Mouse (Mus musculus) lung, postnatal 0 days (tissue): Measurements from ENCODE around the gene Itga3.

Source experiments
- CTCF ChIP-seq: IDR thresholded peaks from 2 replicates; pipeline ENCODE4 v1.5.1; 2016; ENCODE audit warnings: antibody characterized with exemption, mild to moderate bottlenecking
- EP300 ChIP-seq: IDR thresholded peaks from 2 replicates; pipeline ENCODE4 v1.6.1; 2016; ENCODE audit warnings: antibody characterized with exemption, mild to moderate bottlenecking, control low read depth

- TF ChIP-seq CTCF (peak; percentile 96), EP300 (no peak)
Observed at GRCm38 (mm10) chr11:95046980-95047680, 29.5 kb downstream of the Itga3 start.
